Mouse (Mus musculus): Measurements from ENCODE around the gene Fgd1.

- TF ChIP-seq POLR2A (IDR thresholded peaks at IDR 0.05; ENCODE audit: low read depth, low read length) (no peak), CTCF (IDR thresholded peaks at IDR 0.05; ENCODE audit: extremely low read depth, insufficient read depth, insufficient read length, insufficient replicate concordance) (no peak)
Observed at GRCm38 (mm10) chrX:151061615-151062299, 15.8 kb downstream of the Fgd1 start.

Data from spleen, adult 2 months (tissue).